Mouse (Mus musculus) liver, embryonic 16.5 days (tissue): ENCODE measurements at regions not wholly inside any gene's neighbourhood (a gene's known extent, or its start where the extent isn't known, plus 50 kb on each side); places are given as distances from the start of the nearest gene placed in this dataset.

Experiments
- ATAC-seq: fragments of 200-750 bp; cut with Nextera tagmentation; 2 replicates; pipeline ENCODE4 v1.8.0; 2017; ENCODE audit warnings: low read depth, mild to moderate bottlenecking, moderate number of reproducible peaks, moderate library complexity
- H3K27ac ChIP-seq: fragments of 300-500 bp; sonication (generic); 2 replicates; pipeline ENCODE4 v1.5.1; 2014; ENCODE audit warnings: mild to moderate bottlenecking, low read length
- H3K27me3 ChIP-seq: fragments of 300-500 bp; sonication (generic); 2 replicates; pipeline ENCODE4 v1.6.1; 2014; ENCODE audit warnings: low read depth, low read length, mixed read lengths; ENCODE audit not compliant: control insufficient read depth, insufficient read depth
- H3K36me3 ChIP-seq: fragments of 300-500 bp; sonication (generic); 2 replicates; pipeline ENCODE4 v1.6.1; 2014; ENCODE audit warnings: mild to moderate bottlenecking; ENCODE audit not compliant: control insufficient read depth, insufficient read depth
- H3K4me1 ChIP-seq: fragments of 300-500 bp; sonication (generic); 2 replicates; pipeline ENCODE4 v1.6.1; 2014; ENCODE audit warnings: low read depth, low read length, mixed read lengths; ENCODE audit not compliant: control insufficient read depth
- H3K4me2 ChIP-seq: fragments of 300-500 bp; sonication (generic); 2 replicates; pipeline ENCODE4 v1.6.1; 2014; ENCODE audit warnings: low read depth, low read length, mixed read lengths
- H3K4me3 ChIP-seq: fragments of 300-500 bp; sonication (generic); 2 replicates; pipeline ENCODE4 v1.5.1; 2014; ENCODE audit warnings: low read depth, mild to moderate bottlenecking, low read length
- H3K9ac ChIP-seq: fragments of 300-500 bp; sonication (generic); 2 replicates; pipeline ENCODE4 v1.6.1; 2014; ENCODE audit warnings: low read depth, low read length
- H3K9me3 ChIP-seq: fragments of 300-500 bp; sonication (generic); replicated peaks from 2 replicates; pipeline ENCODE4 v1.6.1; 2016; ENCODE audit warnings: low read length; ENCODE audit not compliant: control insufficient read depth
- WGBS: fragments of 180-500 bp; shearing (Covaris S2); extraction: QIAGEN DNeasy Blood & Tissue Kit; methylation state at CpG from one replicate; pipeline ENCODE4 v1.1.7; 2014; ENCODE audit not compliant: insufficient replicate concordance; 5-methylcytosine and 5-hydroxymethylcytosine counted together

- no peak for ATAC-seq
- WGBS, result 44% methylated on average over 3 of the region's 3 CpGs
- Histone ChIP-seq H3K4me1 (no peaks in the 10 kb centered on the region), H3K9ac (no peak overlapping the region), H3K36me3 (no peaks in the 10 kb centered on the region), H3K27me3 (no peaks in the 10 kb centered on the region), H3K27ac (no peak overlapping the region), H3K4me2 (no peak overlapping the region), H3K4me3 (no peak overlapping the region), H3K9me3 (no peaks in the 10 kb centered on the region)
Observed at GRCm38 (mm10) chr2:11960777-11961176, 183.1 kb downstream of the Ankrd16 start.

- Histone ChIP-seq H3K36me3 (no peaks in the 10 kb centered on the region), H3K4me3 (no peak overlapping the region), H3K27me3 (no peaks in the 10 kb centered on the region), H3K27ac (no peak overlapping the region), H3K9ac (no peak overlapping the region), H3K4me2 (no peak overlapping the region), H3K9me3 (no peaks in the 10 kb centered on the region), H3K4me1 (no peaks in the 10 kb centered on the region)
- WGBS, result 57% methylated on average over 3 of the region's 3 CpGs
- ATAC-seq, result no peak
Observed at GRCm38 (mm10) chr2:11965374-11965773, 187.7 kb downstream of the Ankrd16 start.

- no peak for ATAC-seq
- no peak overlapping the region for H3K4me2 ChIP-seq
Observed at GRCm38 (mm10) chr2:11967001-11967400, 189.3 kb downstream of the Ankrd16 start.

GRCm38 (mm10) chr2:11971972-11972371 is 194.3 kb downstream of the Ankrd16 start:
- 48% methylated on average over 5 of the region's 5 CpGs for WGBS

More at GRCm38 (mm10) chr2:11967001-11967400, 189.3 kb downstream of the Ankrd16 start:
- Histone ChIP-seq H3K4me1 (no peaks in the 10 kb centered on the region), H3K36me3 (no peaks in the 10 kb centered on the region), H3K9ac (no peak overlapping the region), H3K27ac (no peak overlapping the region), H3K4me3 (no peak overlapping the region), H3K9me3 (no peaks in the 10 kb centered on the region), H3K27me3 (no peaks in the 10 kb centered on the region)
- 48% methylated on average over 2 of the region's 2 CpGs for WGBS

GRCm38 (mm10) chr2:12001938-12002899 is 224.5 kb downstream of the Ankrd16 start:
- H3K36me3 ChIP-seq, result no peaks in the 10 kb centered on the region
- no peaks in the 10 kb centered on the region for H3K27me3 ChIP-seq
- ATAC-seq, result no peak
- 27% methylated on average over 24 of the region's 24 CpGs for WGBS
- H3K4me3 ChIP-seq, result no peak overlapping the region
- no peak overlapping the region for H3K27ac ChIP-seq
- no peaks in the 10 kb centered on the region for H3K9me3 ChIP-seq
- H3K4me1 ChIP-seq, result no peaks in the 10 kb centered on the region
- H3K9ac ChIP-seq, result no peak overlapping the region
- H3K4me2 ChIP-seq, result no peak overlapping the region

More at GRCm38 (mm10) chr2:11971972-11972371, 194.3 kb downstream of the Ankrd16 start:
- no peak overlapping the region for H3K27ac ChIP-seq
- no peak overlapping the region for H3K4me3 ChIP-seq
- no peak overlapping the region for H3K9ac ChIP-seq
- H3K27me3 ChIP-seq, result no peaks in the 10 kb centered on the region
- H3K36me3 ChIP-seq, result no peaks in the 10 kb centered on the region
- ATAC-seq, result no peak
- no peaks in the 10 kb centered on the region for H3K9me3 ChIP-seq
- no peak overlapping the region for H3K4me2 ChIP-seq
- no peaks in the 10 kb centered on the region for H3K4me1 ChIP-seq

- Histone ChIP-seq H3K4me2 (no peak overlapping the region), H3K9me3 (no peaks in the 10 kb centered on the region), H3K4me3 (no peak overlapping the region), H3K36me3 (no peaks in the 10 kb centered on the region), H3K27ac (no peak overlapping the region), H3K9ac (no peak overlapping the region), H3K4me1 (no peaks in the 10 kb centered on the region), H3K27me3 (no peaks in the 10 kb centered on the region)
- 15% methylated on average over 4 of the region's 4 CpGs for WGBS
- no peak for ATAC-seq
Observed at GRCm38 (mm10) chr2:12004330-12004729, 226.7 kb downstream of the Ankrd16 start.

GRCm38 (mm10) chr2:12007201-12007600 is 229.5 kb downstream of the Ankrd16 start:
- Histone ChIP-seq H3K27ac (no peak overlapping the region), H3K9me3 (no peaks in the 10 kb centered on the region), H3K4me3 (no peak overlapping the region), H3K4me1 (no peaks in the 10 kb centered on the region), H3K9ac (no peak overlapping the region), H3K4me2 (no peak overlapping the region), H3K36me3 (no peaks in the 10 kb centered on the region), H3K27me3 (no peaks in the 10 kb centered on the region)
- 73% methylated on average over 4 of the region's 4 CpGs for WGBS
- no peak for ATAC-seq

GRCm38 (mm10) chr2:12011441-12011840 is 233.8 kb downstream of the Ankrd16 start:
- H3K27ac ChIP-seq, result no peak overlapping the region
- H3K4me3 ChIP-seq, result no peak overlapping the region
- H3K4me2 ChIP-seq, result no peak overlapping the region
- ATAC-seq, result peak; percentile 19; the same call in 1 of the 2 replicates
- H3K27me3 ChIP-seq, result no peaks in the 10 kb centered on the region
- no peak overlapping the region for H3K9ac ChIP-seq
- no peaks in the 10 kb centered on the region for H3K9me3 ChIP-seq
- 27% methylated on average over 3 of the region's 3 CpGs for WGBS
- H3K36me3 ChIP-seq, result no peaks in the 10 kb centered on the region
- H3K4me1 ChIP-seq, result no peaks in the 10 kb centered on the region

GRCm38 (mm10) chr2:12019607-12020006 is 241.9 kb downstream of the Ankrd16 start:
- Histone ChIP-seq H3K9ac (no peak overlapping the region), H3K27me3 (no peaks in the 10 kb centered on the region), H3K9me3 (no peaks in the 10 kb centered on the region), H3K36me3 (no peaks in the 10 kb centered on the region), H3K27ac (no peak overlapping the region), H3K4me3 (no peak overlapping the region), H3K4me2 (no peak overlapping the region), H3K4me1 (no peaks in the 10 kb centered on the region)
- ATAC-seq, result peak; percentile 45
- 27% methylated on average over 1 of the region's 1 CpGs for WGBS
